Mouse (Mus musculus) erythroblast, adult 5-6 weeks (primary cell): ENCODE results near the gene Igfbp2. TPM values are rescaled to one million over a fixed set of nuclear protein-coding genes. Genes with fewer than 3 reads are reported as not detected.

Source experiments
- ATAC-seq: replicated peaks from 2 replicates; pipeline ENCODE4 v1.8.0; 2016; ENCODE audit warnings: moderate number of reproducible peaks, mild to moderate bottlenecking, moderate TSS enrichment, inconsistent platforms; ENCODE audit not compliant: poor library complexity, low FRiP score, severe bottlenecking
- total RNA-seq, 2 experiments: library from RNA; stranded (forward) in 1 of 2; stranded (reverse) in 1 of 2; fragments of 150-400 nt in 1 of 2; fragments of 200-764, 138-1000 nt in 1 of 2; gene quantifications; 2 replicates each; pipeline versions ENCODE4 v1.2.3 to v1.2.4; 2015 to 2017; ENCODE audit warnings: low replicate concordance in 2 of 2

Gene Igfbp2
- total RNA-seq, 2 experiments from 2014 or later = not detected

GRCm38 (mm10) chr1:72869275-72869674 lies 45.0 kb downstream of the Igfbp2 start:
- ATAC-seq = no peak

GRCm38 (mm10) chr1:72869681-72870614 lies 45.6 kb downstream of the Igfbp2 start:
- ATAC-seq = no peak

- no peak for ATAC-seq
Measured at GRCm38 (mm10) chr1:72870615-72871336, 46.5 kb downstream of the Igfbp2 start.

GRCm38 (mm10) chr1:72871337-72871696 lies 47.0 kb downstream of the Igfbp2 start:
- ATAC-seq = no peak

- no peak for ATAC-seq
Measured at GRCm38 (mm10) chr1:72871697-72872411, 47.6 kb downstream of the Igfbp2 start.

GRCm38 (mm10) chr1:72872521-72872920 lies 48.2 kb downstream of the Igfbp2 start:
- no peak for ATAC-seq

- ATAC-seq = no peak
Measured at GRCm38 (mm10) chr1:72873078-72873477, 48.8 kb downstream of the Igfbp2 start.

- ATAC-seq = no peak
Measured at GRCm38 (mm10) chr1:72873511-72874286, 49.4 kb downstream of the Igfbp2 start.

- no peak for ATAC-seq
Measured at GRCm38 (mm10) chr1:72874287-72875211, 50.2 kb downstream of the Igfbp2 start, which contains the start of gene Igfbp5. Gene Igfbp5 (minus strand): TSS chr1:72874884.

- no peak for ATAC-seq
Measured at GRCm38 (mm10) chr1:72875708-72876107, 51.4 kb downstream of the Igfbp2 start.

GRCm38 (mm10) chr1:72876111-72876510 lies 51.8 kb downstream of the Igfbp2 start:
- no peak for ATAC-seq

GRCm38 (mm10) chr1:72877892-72878291 lies 53.6 kb downstream of the Igfbp2 start:
- ATAC-seq = no peak

GRCm38 (mm10) chr1:72878473-72879318 lies 54.4 kb downstream of the Igfbp2 start:
- no peak for ATAC-seq

- no peak for ATAC-seq
Measured at GRCm38 (mm10) chr1:72879319-72879634, 55.0 kb downstream of the Igfbp2 start.

GRCm38 (mm10) chr1:72885111-72885818 lies 61.0 kb downstream of the Igfbp2 start:
- no peak for ATAC-seq

- no peak for ATAC-seq
Measured at GRCm38 (mm10) chr1:72885819-72886169, 61.5 kb downstream of the Igfbp2 start.

- no peak for ATAC-seq
Measured at GRCm38 (mm10) chr1:72887910-72888309, 63.6 kb downstream of the Igfbp2 start.
